ENCODE assay signal across 8 mouse cellular contexts in genomic region chr19:53943802-53944785, GRCm38 (mm10). TPM values are rescaled to one million over a fixed set of nuclear protein-coding genes. Genes with fewer than 3 reads are reported as not detected.
DNase-seq lines count a peak whose midpoint lies in the region; ATAC-seq lines count a peak whose summit lies in the region.

Shoc2 (plus strand) TSS chr19:53944306.
Bbip1 (minus strand) TSS chr19:53944627.

- no peaks in the 10 kb centered on the region for H3K36me3 ChIP-seq in heart, embryonic 13.5 days
- peaks cover 15% of the 10 kb centered on the region; the same call in 1 of the 2 replicates for H3K36me3 ChIP-seq in liver, embryonic 12.5 days
- no peaks in the 10 kb centered on the region for H3K36me3 ChIP-seq in stomach, embryonic 15.5 days

- ATAC-seq in heart, embryonic 13.5 days (ENCODE audit: extremely low read depth, insufficient number of reproducible peaks, low FRiP score, low TSS enrichment), result peak; percentile 89
- ATAC-seq in liver, embryonic 12.5 days, result peak; percentile 87
- peak; percentile 92 for ATAC-seq in stomach, embryonic 15.5 days (ENCODE audit: insufficient read depth, low FRiP score, low read depth)

- H3K4me3 ChIP-seq in brown adipose tissue, adult 24 weeks (ENCODE audit: insufficient read depth, low read depth, low read length), result peak within 1 kb of the TSS; percentile 75
- H3K4me3 ChIP-seq in heart, embryonic 13.5 days, result peak within 1 kb of the TSS; percentile 97
- H3K4me3 ChIP-seq in liver, embryonic 12.5 days, result peak within 1 kb of the TSS; percentile 97
- peak within 1 kb of the TSS; percentile 85 for H3K4me3 ChIP-seq in stomach, embryonic 15.5 days (replicated peaks)

- H3K27me3 ChIP-seq in heart, embryonic 13.5 days (replicated peaks), result no peaks in the 10 kb centered on the region
- no peaks in the 10 kb centered on the region for H3K27me3 ChIP-seq in liver, embryonic 12.5 days (replicated peaks)
- H3K27me3 ChIP-seq in stomach, embryonic 15.5 days (replicated peaks), result no peaks in the 10 kb centered on the region

- peak within 1 kb of the TSS; percentile 80 for H3K4me2 ChIP-seq in heart, embryonic 13.5 days
- peak within 1 kb of the TSS; percentile 90 for H3K4me2 ChIP-seq in liver, embryonic 12.5 days
- H3K4me2 ChIP-seq in stomach, embryonic 15.5 days, result peak within 1 kb of the TSS; percentile 59

- H3K4me1 ChIP-seq in brown adipose tissue, adult 24 weeks (ENCODE audit: control insufficient read depth, insufficient read depth, insufficient read length, low read length), result peaks cover 3% of the 10 kb centered on the region; the same call in 1 of the 2 replicates
- peaks cover 32% of the 10 kb centered on the region for H3K4me1 ChIP-seq in heart, embryonic 13.5 days
- peaks cover 68% of the 10 kb centered on the region for H3K4me1 ChIP-seq in liver, embryonic 12.5 days
- peaks cover 8% of the 10 kb centered on the region for H3K4me1 ChIP-seq in stomach, embryonic 15.5 days

- DNase-seq in CD4-positive, CD25-positive, alpha-beta regulatory T cell, adult 2 months (ENCODE audit: low read depth, low spot score), result peak; percentile 99
- peak; percentile 92 for DNase-seq in fat pad, adult 2 months (ENCODE audit: extremely low read depth, low read depth, low spot score)
- DNase-seq in kidney, postnatal 10 days, result peak; percentile 99
- DNase-seq in natural killer cell, adult 2 months (ENCODE audit: low spot score in 2 of 2), result peak; percentile 97 to 98

- H3K9ac ChIP-seq in heart, embryonic 13.5 days, result peak within 1 kb of the TSS; percentile 99
- H3K9ac ChIP-seq in liver, embryonic 12.5 days, result peak within 1 kb of the TSS; percentile 97
- peak within 1 kb of the TSS; percentile 93 for H3K9ac ChIP-seq in stomach, embryonic 15.5 days

- WGBS in heart, embryonic 13.5 days, result under 1% methylated on average over 62 of the region's 62 CpGs
- WGBS in liver, embryonic 12.5 days (ENCODE audit: insufficient replicate concordance), result 1% methylated on average over 62 of the region's 62 CpGs
- WGBS in stomach, embryonic 15.5 days, result under 1% methylated on average over 57 of the region's 62 CpGs

- peak within 1 kb of the TSS; percentile 93 for H3K27ac ChIP-seq in brown adipose tissue, adult 24 weeks (replicated peaks; ENCODE audit: low read depth, low read length)
- peak within 1 kb of the TSS; percentile 98 for H3K27ac ChIP-seq in heart, embryonic 13.5 days (replicated peaks)
- peak within 1 kb of the TSS; percentile 98 for H3K27ac ChIP-seq in liver, embryonic 12.5 days
- H3K27ac ChIP-seq in stomach, embryonic 15.5 days, result peak within 1 kb of the TSS; percentile 100

- H3K9me3 ChIP-seq in heart, embryonic 13.5 days, result no peaks in the 10 kb centered on the region
- no peaks in the 10 kb centered on the region for H3K9me3 ChIP-seq in liver, embryonic 12.5 days (replicated peaks)
- no peaks in the 10 kb centered on the region for H3K9me3 ChIP-seq in stomach, embryonic 15.5 days

RNA-seq across cellular contexts. Expression of gene Shoc2, which starts in this region (rescaled TPM):
- 24.7 and 35.9 TPM in 2 replicates for polyA plus RNA-seq in brown adipose tissue, adult 24 weeks (2012; ENCODE audit: insufficient read depth, insufficient read length, missing spikeins)
- polyA plus RNA-seq in heart, embryonic 13.5 days (2015; fragmentation: Nextera tagmentation; extraction: Ambion mirVana), result 30.9 and 34.1 TPM in 2 replicates
- 26.4 and 27.1 TPM in 2 replicates for polyA plus RNA-seq in liver, embryonic 12.5 days (2016; fragmentation: Nextera tagmentation; extraction: Ambion mirVana)
- 42.8 and 48.4 TPM in 2 replicates for polyA plus RNA-seq in stomach, embryonic 15.5 days (2015; fragmentation: Nextera tagmentation; extraction: Ambion mirVana)

RNA-seq across cellular contexts. Expression of gene Bbip1, which starts in this region (rescaled TPM):
- 61.0 and 70.1 TPM in 2 replicates for polyA plus RNA-seq in brown adipose tissue, adult 24 weeks (2012; ENCODE audit: insufficient read depth, insufficient read length, missing spikeins)
- 47.6 and 54.1 TPM in 2 replicates for polyA plus RNA-seq in heart, embryonic 13.5 days (2015; fragmentation: Nextera tagmentation; extraction: Ambion mirVana)
- 64.0 and 65.8 TPM in 2 replicates for polyA plus RNA-seq in liver, embryonic 12.5 days (2016; fragmentation: Nextera tagmentation; extraction: Ambion mirVana)
- polyA plus RNA-seq in stomach, embryonic 15.5 days (2015; fragmentation: Nextera tagmentation; extraction: Ambion mirVana), result 75.0 and 81.9 TPM in 2 replicates

Comparison
In these comparisons a context has a peak if more than half of its experiments do, and no peak if none do; other contexts are left out.
1. Peak in every context shown above with its lines: DNase-seq, ATAC-seq, H3K4me3 ChIP-seq and H3K27ac ChIP-seq.